Mouse (Mus musculus): ENCODE data around the gene Vat1.

- TF ChIP-seq E2F4 (IDR thresholded peaks at IDR 0.05; ENCODE audit: insufficient read depth) (no peak), USF1 (IDR thresholded peaks at IDR 0.05; ENCODE audit: low read depth) (peak; percentile 71), SRF (IDR thresholded peaks at IDR 0.05; ENCODE audit: control insufficient read depth, insufficient read length, low read depth) (no peak), POLR2A (IDR thresholded peaks at IDR 0.05; ENCODE audit: insufficient read length, low read depth) (peak; percentile 65), CEBPB (IDR thresholded peaks at IDR 0.05; ENCODE audit: insufficient read depth, poor library complexity, severe bottlenecking) (no peak)
Observed at GRCm38 (mm10) chr11:101465101-101465868, 745 bp downstream of the Vat1 start.

Measured in myocyte (in vitro differentiated cells).